Mouse (Mus musculus) G1E-ER4 (cell line): ENCODE data around the gene 1700122O11Rik. TPM values are rescaled to one million over a fixed set of nuclear protein-coding genes. Genes with fewer than 3 reads are reported as not detected.

Source experiments
- GATA1 ChIP-seq: IDR thresholded peaks from one replicate; pipeline ENCODE4 v1.8.0; 2012; ENCODE audit warnings: low read length, inconsistent platforms
- polyA plus RNA-seq: library from polyadenylated mRNA; stranded (reverse); fragments of >175 nt; gene quantifications from 2 replicates; pipeline ENCODE4 v1.2.3, GENCODE M21; 2012

1700122O11Rik gene
- polyA plus RNA-seq, 1 experiment: not detected

- TF ChIP-seq GATA1: no peak
These were observed 1.3 kb upstream of the 1700122O11Rik start for GRCm38 (mm10) chr17:48039232-48039866.

DNA sequence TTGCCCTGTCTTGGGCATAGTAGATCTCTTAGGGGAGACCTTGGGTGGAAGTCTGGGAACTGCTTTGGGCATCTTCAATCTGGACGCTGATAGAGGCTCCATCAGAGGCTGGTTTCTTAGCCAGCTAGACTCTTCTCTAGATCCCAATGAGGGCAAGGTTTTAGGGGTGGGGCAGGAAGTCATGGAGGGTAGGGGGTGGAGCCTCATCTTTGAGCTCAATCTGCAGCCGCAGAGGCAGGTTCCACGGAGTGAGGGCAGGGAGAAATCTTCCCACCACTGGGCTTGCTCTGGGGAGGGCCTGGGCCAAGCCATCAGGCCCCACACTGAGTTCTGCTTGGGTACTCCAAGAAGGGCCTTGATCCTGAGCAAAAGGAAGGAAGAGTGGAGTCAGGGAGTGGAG, 1.2 kb downstream of the 1700122O11Rik start:
- TF ChIP-seq GATA1: no peak

- TF ChIP-seq GATA1: no peak
These were observed 6.3 kb downstream of the 1700122O11Rik start for GRCm38 (mm10) chr17:48031521-48032430.

GRCm38 (mm10) chr17:48029241-48029640, 8.9 kb downstream of the 1700122O11Rik start:
- TF ChIP-seq GATA1: no peak

DNA sequence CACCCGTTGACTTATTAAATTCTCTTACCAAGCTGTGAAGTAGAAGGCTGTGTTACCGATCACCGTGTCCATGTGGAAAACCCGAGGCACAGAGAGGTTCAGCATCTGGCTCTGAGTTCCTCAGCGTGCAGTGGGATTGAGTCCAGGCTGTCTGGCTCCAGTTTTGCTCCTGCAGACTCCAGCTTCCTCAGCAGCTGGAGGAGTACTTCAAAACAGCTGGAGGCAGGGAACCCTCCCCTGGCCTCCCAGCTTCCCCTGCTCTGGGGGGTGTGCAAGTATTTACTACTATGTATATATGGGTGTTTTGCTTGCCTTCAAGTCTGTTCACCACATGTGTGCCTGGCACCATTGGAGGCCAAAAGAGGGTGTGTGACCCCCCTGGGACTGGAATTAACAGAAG, 9.8 kb downstream of the 1700122O11Rik start:
- no peak for TF ChIP-seq GATA1

GRCm38 (mm10) chr17:48027677-48028076, 10.4 kb downstream of the 1700122O11Rik start:
- TF ChIP-seq GATA1: no peak

- TF ChIP-seq GATA1: no peak
These were observed 11.1 kb downstream of the 1700122O11Rik start for GRCm38 (mm10) chr17:48027019-48027418.

GRCm38 (mm10) chr17:48024045-48024444, 14.0 kb downstream of the 1700122O11Rik start:
- no peak for TF ChIP-seq GATA1

DNA sequence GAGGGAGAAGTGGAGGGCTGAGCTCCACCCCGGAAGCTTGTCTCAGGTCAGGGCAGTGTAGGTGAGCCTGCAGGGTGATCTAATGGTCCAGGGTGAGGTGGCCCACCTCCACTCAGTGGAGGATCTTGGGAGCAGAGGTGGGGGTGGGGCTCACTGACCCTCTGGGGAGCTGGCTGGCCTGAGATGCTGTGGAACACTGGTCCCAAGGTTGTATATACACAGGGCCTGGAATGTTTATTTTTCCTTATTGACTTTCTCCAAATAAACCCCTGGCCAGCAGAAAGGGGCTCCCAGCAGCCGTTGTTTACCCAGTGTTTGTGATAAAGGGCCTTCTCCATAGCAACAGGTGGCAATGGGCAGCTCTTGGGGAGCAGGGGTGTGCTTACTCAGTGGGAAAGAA, 18.5 kb downstream of the 1700122O11Rik start:
- no peak for TF ChIP-seq GATA1

DNA sequence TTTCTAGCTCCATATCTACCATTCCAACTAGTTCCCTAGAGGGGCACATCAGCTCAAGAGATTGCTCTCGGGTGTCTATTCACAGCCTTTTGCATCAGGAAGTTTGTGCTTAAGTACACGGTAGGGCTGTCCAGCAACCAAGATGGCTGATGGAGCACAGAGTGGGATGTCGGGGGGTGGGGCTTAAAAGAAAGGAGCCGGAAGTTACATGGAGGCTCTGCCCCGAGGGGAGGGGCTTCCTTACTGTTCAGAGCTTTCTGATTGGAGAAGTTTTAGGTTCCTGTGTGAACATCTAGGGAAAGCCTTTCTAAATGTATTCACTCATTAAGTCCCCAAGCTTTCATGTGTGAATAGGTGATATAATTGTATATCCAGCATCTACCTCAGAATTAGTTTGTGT, 21.5 kb downstream of the 1700122O11Rik start:
- no peak for TF ChIP-seq GATA1

- TF ChIP-seq GATA1: no peak
These were observed 25.5 kb downstream of the 1700122O11Rik start for GRCm38 (mm10) chr17:48012561-48012960.

DNA sequence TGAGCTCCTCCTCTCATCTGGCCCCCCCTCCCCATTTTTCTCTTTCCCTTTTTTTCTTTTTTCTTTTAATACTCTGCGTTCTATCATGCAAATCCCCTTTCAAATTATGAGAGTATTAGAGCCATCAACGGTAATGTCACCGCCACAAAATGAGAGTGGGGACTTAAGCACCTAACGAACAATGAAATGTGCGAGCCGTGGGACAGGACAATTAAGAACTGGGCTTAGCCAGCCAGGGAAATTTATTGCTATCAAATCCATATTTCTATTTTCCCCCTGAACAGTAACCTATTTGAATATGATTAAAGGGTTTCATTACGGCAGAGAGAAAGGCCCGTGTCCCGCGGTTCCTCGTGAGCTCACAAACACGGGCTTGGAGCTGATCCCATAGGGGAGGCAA, 27.0 kb downstream of the 1700122O11Rik start:
- no peak for TF ChIP-seq GATA1

- TF ChIP-seq GATA1: no peak
These were observed 27.8 kb downstream of the 1700122O11Rik start for GRCm38 (mm10) chr17:48010283-48010682.

- TF ChIP-seq GATA1: no peak
These were observed 32.3 kb downstream of the 1700122O11Rik start for GRCm38 (mm10) chr17:48005816-48006215.

DNA sequence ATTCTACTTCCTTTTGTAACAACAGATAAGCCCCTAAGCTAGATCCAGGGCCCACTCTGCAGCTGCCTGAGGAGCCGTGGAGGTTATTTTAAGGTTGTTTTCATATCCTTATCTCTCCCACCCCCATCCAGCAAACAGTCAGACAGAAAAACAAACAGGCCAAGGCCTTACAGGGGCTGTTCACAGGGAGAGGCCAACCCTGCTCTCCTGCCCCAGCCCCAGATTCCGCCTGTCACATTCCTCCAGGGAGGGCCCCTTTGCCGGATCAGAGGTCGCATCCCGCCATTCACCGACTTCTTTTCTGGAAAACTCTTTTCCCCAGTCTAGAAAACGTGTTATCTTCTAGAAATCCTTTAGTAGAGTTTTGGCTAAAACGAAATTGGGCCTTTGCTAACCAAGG, 33.0 kb downstream of the 1700122O11Rik start:
- TF ChIP-seq GATA1: no peak

DNA sequence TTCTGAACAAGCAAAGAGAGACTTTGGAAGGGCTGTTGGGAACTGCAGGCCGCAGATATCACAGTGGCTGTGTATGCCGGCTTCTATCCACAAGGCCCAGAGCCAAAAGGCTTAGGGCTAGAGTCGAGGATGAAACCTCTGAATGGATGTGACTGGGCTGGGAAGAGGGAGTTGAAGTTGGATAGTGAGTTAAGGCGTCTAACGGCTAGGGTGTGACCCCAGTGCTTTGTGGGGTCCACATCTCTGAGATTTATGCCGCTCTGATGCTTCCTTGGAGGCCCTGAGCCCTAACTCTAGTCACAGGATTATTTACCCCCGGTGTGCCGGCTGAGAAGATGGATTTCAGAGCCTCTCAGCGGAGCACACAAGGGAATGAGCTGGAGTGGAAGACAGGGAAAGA, 33.5 kb downstream of the 1700122O11Rik start:
- TF ChIP-seq GATA1: no peak

- TF ChIP-seq GATA1: no peak
These were observed 35.6 kb downstream of the 1700122O11Rik start for GRCm38 (mm10) chr17:48002486-48002885.
